Mouse (Mus musculus): ENCODE measurements around the gene Cnmd.

- TF ChIP-seq JUN (IDR thresholded peaks at IDR 0.05; ENCODE audit: insufficient read depth, low read depth, low read length) (no peak), ETS1 (conservative IDR thresholded peaks at IDR 0.05; ENCODE audit: low read depth, low read length) (no peak), CTCF (conservative IDR thresholded peaks at IDR 0.05 in 1 of 2, IDR thresholded peaks at IDR 0.05 in 1 of 2; ENCODE audit: low read depth in 2 of 2, low read length in 2 of 2) (no peak), NRF1 (IDR thresholded peaks at IDR 0.05; ENCODE audit: low read depth, low read length) (no peak), MYC (IDR thresholded peaks at IDR 0.05; ENCODE audit: low read depth, low read length) (no peak), USF2 (conservative IDR thresholded peaks at IDR 0.05; ENCODE audit: low read depth, low read length) (no peak), EP300 (IDR thresholded peaks at IDR 0.05; ENCODE audit: low read length) (no peak), ZC3H11A (IDR thresholded peaks at IDR 0.05; ENCODE audit: low read depth, low read length) (no peak), CHD2 (IDR thresholded peaks at IDR 0.05; ENCODE audit: low read length) (no peak), GABPA (IDR thresholded peaks at IDR 0.05; ENCODE audit: insufficient replicate concordance, low read depth, low read length) (no peak), TCF12 (IDR thresholded peaks at IDR 0.05; ENCODE audit: low read depth, low read length) (no peak), MAX (IDR thresholded peaks at IDR 0.05; ENCODE audit: low read length) (no peak), ZNF384 (IDR thresholded peaks at IDR 0.05; ENCODE audit: low read depth, low read length) (no peak), NELFE (IDR thresholded peaks at IDR 0.05; ENCODE audit: low read depth, low read length) (no peak)
Measured at GRCm38 (mm10) chr14:79652654-79653053, 9.3 kb downstream of the Cnmd start.
